Mouse (Mus musculus) gastrocnemius, postnatal 4 days (tissue): Measurements from ENCODE around the gene Cyp4f15. TPM values are rescaled to one million over a fixed set of nuclear protein-coding genes. Genes with fewer than 3 reads are reported as not detected.
"Not testable (repeated sequence)": the region's sequence is repeated elsewhere in the genome, so short reads cannot be mapped to it uniquely, and the experiment has no call there.

Experiments
- DNase-seq, 2 experiments: peaks; one replicate each; pipeline ENCODE4 v3.0.0; 2021 to 2022; ENCODE audit warnings: low spot score in 2 of 2, mixed read lengths in 2 of 2
- long read RNA-seq, 2 experiments: library from polyadenylated mRNA; stranded (forward); transcript quantifications; one replicate each; pipeline ENCODE4 v2.0.0; 2021
- total RNA-seq, 2 experiments: library from RNA; stranded (reverse); gene quantifications; 2 replicates each; pipeline ENCODE4 v1.2.3; 2021

Cyp4f15 gene
- total RNA-seq, result not detected
- long read RNA-seq, experiment 1, result 0 reads
- long read RNA-seq, experiment 2, result 0 reads

GRCm38 (mm10) chr17:32685048-32685750 lies at the start of gene Cyp4f15:
Gene Cyp4f15, plus strand, starts transcription at chr17:32685627.
- no peak for DNase-seq

- DNase-seq, result no peak
Measured at GRCm38 (mm10) chr17:32636341-32636740, 49.1 kb upstream of the Cyp4f15 start.

- no peak for DNase-seq
Measured at GRCm38 (mm10) chr17:32637151-32637550, 48.3 kb upstream of the Cyp4f15 start.

GRCm38 (mm10) chr17:32646631-32647030 lies 38.8 kb upstream of the Cyp4f15 start:
- DNase-seq, result no peak

GRCm38 (mm10) chr17:32653860-32654259 lies 31.6 kb upstream of the Cyp4f15 start:
- DNase-seq, result no peak

- no peak for DNase-seq
Measured at GRCm38 (mm10) chr17:32657041-32657440, 28.4 kb upstream of the Cyp4f15 start.

- no peak for DNase-seq
Measured at GRCm38 (mm10) chr17:32658246-32658645, 27.2 kb upstream of the Cyp4f15 start.

- peak in 1 of 2 experiments; percentile 16 for DNase-seq
Measured at GRCm38 (mm10) chr17:32658712-32659111, 26.7 kb upstream of the Cyp4f15 start, which contains the start of gene Cyp4f40. Gene Cyp4f40, plus strand, starts transcription at chr17:32658900.

- DNase-seq, result no peak
Measured at GRCm38 (mm10) chr17:32673976-32674375, 11.5 kb upstream of the Cyp4f15 start.

GRCm38 (mm10) chr17:32676040-32676635 lies 9.3 kb upstream of the Cyp4f15 start:
- DNase-seq, result no peak

GRCm38 (mm10) chr17:32680404-32680803 lies 5.0 kb upstream of the Cyp4f15 start:
- peak in 1 of 2 experiments; percentile 13 for DNase-seq

GRCm38 (mm10) chr17:32686722-32687121 lies 1.3 kb downstream of the Cyp4f15 start:
- DNase-seq, result no peak

- no peak for DNase-seq
Measured at GRCm38 (mm10) chr17:32690959-32691358, 5.5 kb downstream of the Cyp4f15 start.

GRCm38 (mm10) chr17:32702826-32703225 lies 17.4 kb downstream of the Cyp4f15 start:
- no peak for DNase-seq

GRCm38 (mm10) chr17:32710541-32710940 lies 25.1 kb downstream of the Cyp4f15 start:
- DNase-seq, result not testable (repeated sequence)

- not testable (repeated sequence) for DNase-seq
Measured at GRCm38 (mm10) chr17:32722151-32722550, 36.7 kb downstream of the Cyp4f15 start.

GRCm38 (mm10) chr17:32722771-32723170 lies 37.3 kb downstream of the Cyp4f15 start:
- no peak for DNase-seq

- not testable (repeated sequence) for DNase-seq
Measured at GRCm38 (mm10) chr17:32726360-32726759, 40.9 kb downstream of the Cyp4f15 start.

GRCm38 (mm10) chr17:32729029-32729428 lies 43.6 kb downstream of the Cyp4f15 start:
- no peak for DNase-seq

- no peak for DNase-seq
Measured at GRCm38 (mm10) chr17:32738406-32738805, 53.0 kb downstream of the Cyp4f15 start.

GRCm38 (mm10) chr17:32741057-32741456 lies 55.6 kb downstream of the Cyp4f15 start:
- no peak for DNase-seq

- no peak for DNase-seq
Measured at GRCm38 (mm10) chr17:32750611-32751010, 65.2 kb downstream of the Cyp4f15 start.
